Mouse (Mus musculus) c-Kit-negative CD71-positive TER-119-positive erythroid progenitor cells, embryonic 14.5 days (primary cell): Measurements from ENCODE around the gene Baz1a.
"Not testable (repeated sequence)": the region's sequence is repeated elsewhere in the genome, so short reads cannot be mapped to it uniquely, and the experiment has no call there.

Experiments used
- DNase-seq: peaks from one replicate; pipeline ENCODE4 v3.0.0-alpha.2; 2013; ENCODE audit warnings: low read depth, low spot score

Gene Baz1a

DNA sequence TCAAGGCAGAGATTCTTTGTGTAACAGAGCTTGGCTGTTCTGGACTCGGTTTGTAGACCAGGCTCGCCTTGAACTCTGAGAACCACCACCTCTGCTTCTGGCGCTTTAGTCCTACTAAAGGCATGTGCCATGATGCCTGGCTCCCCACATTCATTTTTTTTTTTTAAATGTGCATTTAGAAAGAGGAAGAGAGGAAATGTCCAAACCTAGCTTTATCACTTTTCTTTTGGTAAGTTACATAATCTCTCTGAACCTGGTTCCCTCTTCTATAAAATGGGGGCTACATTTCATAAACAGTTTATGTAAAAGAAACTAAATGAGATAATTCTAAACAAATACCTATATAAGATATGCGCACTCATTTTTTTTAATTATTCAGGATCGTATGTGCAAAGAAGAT is 33.2 kb downstream of the Baz1a start:
- DNase-seq, result no peak

DNA sequence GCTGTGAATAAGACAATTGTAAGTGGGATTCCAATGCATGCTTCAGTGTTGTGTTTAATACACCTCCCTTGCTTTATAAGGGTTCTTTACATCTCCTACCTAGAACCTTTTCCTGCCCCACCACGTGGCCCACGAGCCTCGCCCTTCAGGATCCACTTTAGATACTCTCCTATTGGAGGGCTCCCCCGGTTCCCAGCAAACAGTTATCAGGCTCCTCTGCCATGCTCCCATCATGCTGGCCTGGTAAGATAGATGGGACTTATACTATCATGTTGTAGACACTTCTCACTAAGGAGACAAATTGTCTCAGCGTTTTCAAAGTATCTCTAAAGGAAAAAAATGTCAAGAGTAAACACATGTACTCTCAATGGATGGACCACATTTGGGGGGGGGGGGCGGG is 33.6 kb downstream of the Baz1a start:
- peak; percentile 35 for DNase-seq

DNA sequence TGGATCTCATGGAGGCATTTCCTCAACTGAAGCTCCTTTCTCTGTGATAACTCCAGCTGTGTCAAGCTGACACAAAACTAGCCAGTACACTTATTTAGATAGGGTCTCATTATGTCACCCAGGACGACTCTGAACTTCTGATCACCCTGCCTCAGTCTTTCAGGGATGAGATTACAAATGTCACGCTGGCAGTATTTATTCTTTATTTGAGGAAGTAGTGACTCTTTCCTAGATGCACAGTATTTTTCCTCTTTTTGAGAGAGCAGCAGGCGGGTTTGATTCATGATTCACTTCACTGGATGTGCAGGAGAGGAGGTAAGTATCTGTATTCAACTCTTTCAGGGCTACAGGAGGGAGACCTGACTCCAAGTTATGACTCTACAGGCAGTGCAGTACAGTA is 45.1 kb downstream of the Baz1a start:
- no peak for DNase-seq

DNA sequence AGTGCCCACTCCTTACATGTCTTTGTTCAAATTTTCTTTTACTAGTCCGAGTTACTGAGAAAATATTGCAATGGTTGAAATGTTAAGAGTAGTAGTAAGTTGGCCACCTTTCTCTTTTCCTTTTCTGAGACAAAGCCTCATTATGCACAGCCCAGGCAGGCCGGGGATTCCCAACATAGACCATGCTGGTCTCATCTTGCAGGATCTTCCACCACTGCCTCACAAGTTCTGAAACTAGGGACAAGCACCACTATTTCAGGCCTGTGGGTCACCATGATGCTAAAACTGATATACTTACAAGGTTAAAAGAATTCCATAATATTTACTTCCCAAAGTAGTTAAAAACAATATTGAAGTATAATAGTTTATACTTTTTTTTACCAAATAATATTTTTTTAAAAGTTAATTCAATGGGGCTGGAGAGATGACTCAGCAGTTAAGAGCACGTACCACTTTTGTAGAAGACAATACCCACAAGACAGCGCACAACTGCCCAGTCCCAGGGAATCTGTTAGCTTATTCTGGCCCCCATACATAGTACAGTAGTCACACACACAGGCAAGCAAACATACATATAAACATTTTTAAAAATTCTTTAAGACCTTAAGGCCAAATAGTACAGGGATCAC is 48.5 kb downstream of the Baz1a start:
- DNase-seq, result no peak

DNA sequence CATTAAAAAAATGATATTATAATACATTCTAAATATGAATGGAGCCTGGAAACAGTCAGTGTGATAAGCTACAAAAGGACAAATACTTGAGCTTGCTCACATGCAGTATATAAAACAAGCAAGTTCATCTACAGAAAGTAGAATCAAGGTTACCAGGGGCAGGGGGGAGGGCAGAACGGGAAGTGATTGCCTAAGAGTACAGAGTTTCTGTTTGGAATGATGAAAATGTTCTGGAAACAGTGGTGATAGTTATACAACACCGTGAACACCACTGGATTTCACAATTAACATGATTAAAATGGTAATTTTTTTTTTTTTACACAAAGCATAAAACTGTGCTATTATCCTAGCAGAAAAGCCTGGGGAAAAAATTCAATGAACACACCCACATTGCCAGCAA is 54.6 kb downstream of the Baz1a start:
- no peak for DNase-seq

DNA sequence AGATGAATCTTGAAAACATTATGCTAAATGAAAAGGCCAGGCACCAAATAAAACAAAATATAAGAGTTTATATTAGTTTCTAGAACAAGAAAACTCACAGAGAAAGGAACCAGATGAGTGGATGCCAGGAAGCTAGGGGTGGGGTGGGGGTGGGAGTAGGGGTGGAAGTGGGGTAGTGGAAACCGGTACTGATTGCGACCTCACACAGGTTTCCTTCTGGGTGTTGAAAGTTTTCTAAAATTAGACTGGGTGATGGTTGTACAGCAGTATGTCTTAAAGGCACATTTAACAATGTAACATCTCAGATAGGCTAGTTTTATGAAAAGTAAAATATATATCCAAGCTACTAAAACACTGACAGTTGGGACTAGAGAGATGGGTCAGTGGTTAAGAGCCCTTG is 57.2 kb downstream of the Baz1a start:
- DNase-seq, result no peak

DNA sequence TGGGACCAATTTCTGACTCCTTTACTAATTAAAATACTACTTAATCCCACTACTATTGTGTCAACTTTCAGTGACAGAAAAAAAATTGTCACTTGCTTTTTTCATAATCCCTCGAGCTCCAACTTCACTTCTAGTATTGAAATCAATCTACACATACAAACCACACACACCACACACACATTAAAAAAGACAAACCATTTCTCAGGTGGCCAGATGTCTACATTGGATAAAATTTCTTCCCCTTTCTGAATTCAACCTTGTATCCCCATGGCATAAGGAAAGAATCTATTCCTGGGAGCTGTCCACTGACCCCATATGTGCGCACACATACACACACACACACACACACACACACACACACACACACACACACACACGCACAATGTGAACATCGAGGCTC is 57.7 kb downstream of the Baz1a start:
- DNase-seq, result no peak

DNA sequence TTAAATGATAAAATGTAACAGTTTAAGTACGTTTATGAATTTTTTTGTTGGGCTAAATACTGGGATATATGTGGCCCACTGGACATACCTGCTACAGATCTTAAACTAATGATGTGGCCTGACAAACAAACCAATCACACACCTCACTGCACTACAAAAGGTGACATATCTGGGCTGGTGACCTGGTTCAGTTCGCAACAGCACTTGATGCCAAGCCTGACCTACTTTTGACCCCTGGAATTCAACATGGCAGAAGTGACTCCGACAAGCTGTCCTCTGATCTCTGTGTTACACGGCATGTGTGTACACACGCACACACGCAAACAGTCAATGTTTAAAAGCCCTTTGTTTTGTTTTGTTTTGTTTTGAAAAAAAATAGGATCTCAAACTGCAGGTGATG is 68.0 kb downstream of the Baz1a start:
- no peak for DNase-seq

DNA sequence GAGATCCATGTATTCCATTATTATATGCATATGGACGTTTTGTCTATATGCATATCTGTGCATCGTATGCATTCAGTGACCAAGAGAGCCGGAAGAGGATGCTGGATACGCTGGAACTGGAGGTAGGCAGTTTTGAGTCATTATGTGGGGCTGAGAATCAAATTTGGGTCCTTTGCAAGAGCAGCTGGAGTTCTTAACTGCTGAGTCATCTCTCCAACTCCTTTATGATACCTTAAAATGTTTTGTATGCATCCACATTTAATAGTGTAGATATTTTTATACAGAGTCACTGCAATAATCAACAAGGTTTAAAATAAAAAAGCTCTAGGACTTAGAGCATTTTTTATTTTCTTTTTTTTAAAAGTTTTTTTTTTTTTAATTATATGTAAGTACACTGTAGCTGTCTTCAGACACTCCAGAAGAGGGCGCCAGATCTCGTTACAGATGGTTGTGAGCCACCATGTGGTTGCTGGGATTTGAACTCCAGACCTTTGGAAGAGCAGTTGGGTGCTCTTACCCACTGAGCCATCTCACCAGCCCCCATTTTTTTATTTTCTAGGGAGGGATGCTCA is 71.5 kb downstream of the Baz1a start:
- not testable (repeated sequence) for DNase-seq

DNA sequence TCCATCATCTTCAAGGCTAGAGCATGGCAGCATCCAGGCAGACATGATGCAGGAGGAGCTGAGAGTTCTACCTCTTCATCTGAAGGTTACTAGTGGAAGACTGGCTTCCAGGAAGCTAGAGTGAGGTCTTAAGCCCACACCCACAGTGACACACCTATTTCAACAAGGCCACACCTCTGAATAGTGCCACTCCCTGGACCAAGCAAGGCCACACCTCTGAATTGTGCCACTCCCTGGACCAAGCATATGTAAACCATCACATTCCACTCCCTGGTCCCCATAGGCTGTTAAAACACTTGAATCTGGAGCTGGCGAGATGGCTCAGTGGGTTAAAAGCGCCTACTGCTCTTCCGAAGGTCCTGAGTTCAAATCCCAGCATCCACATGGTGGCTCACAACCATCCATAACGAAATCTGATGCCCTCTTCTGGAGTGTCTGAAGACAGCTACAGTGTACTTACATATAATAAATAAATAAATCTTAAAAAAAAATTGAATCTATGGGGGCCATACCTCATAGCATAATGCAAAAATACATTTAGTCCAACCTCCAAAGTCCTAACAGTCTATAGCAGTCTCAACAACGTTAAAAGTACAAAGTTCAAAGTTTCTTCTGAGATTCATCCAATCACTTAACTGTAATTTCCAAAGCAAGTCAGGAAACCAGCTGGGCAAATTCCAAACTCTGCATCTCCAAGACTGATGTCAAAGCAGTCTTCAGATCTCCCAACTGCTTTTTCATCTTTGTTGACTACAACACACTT is 76.4 kb downstream of the Baz1a start:
- DNase-seq, result peak; percentile 34

DNA sequence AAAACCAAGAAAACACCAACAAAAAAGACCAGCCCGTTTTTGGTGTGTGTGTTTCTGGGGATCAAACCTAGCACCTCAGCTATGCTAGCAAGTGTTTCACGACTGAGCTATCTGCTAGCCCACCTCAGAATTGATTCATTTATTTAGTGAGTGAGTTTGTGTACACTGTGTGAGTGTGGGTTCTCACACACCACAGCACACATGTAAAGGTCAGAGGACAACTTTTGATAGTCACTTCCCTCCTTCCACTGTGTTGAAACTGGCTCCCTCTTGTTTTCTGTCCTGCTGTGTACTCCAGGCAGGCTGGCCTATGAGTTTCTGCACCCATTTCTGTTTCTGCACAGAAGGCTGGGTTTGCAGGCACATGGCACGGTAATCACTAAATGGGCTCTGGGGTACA is 103.8 kb downstream of the Baz1a start:
- no peak for DNase-seq

DNA sequence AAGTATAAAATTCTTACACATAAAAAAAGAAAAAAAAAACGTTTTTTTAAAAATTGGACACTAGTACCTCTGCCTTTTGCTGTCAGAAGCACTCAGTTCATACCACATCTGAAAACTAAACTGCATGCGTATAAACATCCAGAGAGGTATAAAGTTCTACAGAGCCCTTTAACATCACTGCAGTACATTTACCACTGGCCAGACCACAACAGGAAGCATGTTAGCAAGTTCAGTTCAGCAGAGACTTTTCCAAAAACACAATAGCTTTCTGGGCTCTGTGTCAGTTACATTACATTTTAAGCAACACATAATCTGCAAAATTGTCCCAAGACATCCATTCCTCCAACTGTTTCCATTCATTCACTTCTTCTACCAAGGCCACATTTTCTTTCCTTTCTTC is 121.6 kb downstream of the Baz1a start:
- not testable (repeated sequence) for DNase-seq

DNA sequence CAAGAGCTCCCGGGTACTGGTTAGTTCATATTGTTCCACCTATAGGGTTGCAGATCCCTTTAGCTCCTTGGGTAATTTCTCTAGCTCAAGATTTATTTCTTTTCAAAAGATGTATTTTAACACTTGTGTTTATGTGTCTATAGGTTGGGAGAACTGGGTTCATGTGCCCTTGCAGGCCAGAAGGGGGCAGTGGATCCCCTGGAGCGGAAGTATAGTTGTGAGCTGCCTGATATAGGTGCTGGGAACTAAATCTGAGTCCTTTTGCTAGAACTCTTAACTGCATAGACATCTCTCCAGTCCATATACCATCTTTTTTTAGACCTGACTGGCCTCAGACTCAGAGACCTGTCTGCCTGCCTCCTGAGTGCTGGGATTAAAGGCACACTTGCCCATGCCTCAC is 123.7 kb downstream of the Baz1a start:
- no peak for DNase-seq

DNA sequence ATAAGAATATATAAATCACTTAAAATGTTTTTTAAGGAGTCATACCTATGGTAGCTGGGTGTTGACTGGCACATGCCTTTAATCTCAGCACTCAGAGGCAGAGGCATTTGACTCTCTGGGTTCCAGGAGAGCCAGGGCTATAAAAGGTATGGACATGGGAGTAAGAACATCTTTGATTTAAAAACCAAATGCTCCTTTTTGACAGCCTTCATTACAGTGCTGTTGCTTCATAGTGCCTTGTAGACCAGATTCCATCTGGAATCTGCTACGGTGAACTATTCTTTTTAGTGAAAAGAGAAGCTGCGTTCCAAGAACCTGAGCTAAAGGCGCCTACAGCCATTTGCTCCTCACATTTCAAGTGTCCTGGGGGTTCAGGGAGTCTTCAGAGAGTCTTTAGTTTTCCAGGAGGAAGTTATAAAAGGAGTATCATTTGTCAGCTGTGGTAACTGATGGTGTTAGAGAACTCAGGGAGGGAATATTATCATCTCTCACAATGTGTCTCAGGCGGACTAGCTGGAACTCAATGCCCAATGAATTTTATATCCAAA is 126.5 kb downstream of the Baz1a start:
- no peak for DNase-seq

DNA sequence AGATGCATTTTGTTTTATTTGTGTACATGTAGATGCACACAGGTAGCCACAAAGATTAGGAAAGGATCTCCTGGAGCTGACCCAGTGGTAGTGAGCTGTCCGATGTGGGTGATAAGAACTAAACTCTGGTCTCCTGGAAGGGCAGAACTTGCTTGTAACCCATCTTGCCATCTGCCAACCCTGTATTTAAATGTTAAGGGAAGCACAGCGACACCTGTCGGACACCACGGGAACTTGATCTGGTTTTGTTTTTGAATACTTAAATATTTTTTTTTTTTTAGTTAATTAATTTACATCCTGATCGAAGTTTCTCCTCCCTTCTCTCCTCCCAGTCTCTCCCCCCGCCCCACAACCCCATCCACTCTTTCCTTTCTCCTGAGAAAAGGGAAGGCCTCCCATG is 134.5 kb downstream of the Baz1a start:
- peak; percentile 30 for DNase-seq

DNA sequence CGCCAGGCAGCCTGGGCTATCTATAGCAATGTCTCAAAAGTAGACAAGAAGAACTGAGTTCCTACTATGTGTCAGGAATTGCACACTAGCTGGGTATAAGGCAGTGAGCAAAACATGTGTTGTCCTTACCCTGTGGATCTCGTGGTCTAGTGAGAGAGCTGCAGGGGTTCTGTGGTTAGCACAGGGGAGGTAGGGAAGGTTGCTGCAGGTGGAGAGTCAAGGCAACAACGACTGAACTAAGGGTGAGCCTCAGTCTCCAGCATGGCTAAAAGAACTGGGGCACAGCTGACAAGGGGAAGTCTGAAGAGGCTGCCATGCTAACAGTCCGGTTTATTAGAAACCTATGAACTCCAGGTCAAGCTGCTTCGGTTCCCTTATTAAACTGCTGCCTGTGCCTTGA is 134.9 kb downstream of the Baz1a start:
- DNase-seq, result no peak

DNA sequence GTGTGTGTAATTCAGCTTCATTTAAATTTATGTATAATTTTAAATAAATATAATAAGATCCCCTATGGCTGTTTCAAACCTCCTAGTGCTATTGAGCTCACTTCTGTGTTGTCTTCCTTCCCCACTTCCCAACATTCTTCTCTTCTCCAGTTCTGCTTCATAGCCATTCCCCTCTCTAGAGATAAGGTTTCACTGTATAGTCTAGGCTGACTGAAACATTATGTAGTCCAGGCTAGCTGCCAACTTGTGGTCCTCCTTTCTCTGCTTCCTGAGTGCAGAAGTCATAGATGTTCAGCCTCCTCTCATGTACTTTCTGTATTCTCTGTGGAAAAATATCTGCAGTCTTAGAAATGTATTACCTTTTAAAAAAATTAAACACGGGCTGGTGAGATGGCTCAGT is 136.3 kb downstream of the Baz1a start:
- no peak for DNase-seq

DNA sequence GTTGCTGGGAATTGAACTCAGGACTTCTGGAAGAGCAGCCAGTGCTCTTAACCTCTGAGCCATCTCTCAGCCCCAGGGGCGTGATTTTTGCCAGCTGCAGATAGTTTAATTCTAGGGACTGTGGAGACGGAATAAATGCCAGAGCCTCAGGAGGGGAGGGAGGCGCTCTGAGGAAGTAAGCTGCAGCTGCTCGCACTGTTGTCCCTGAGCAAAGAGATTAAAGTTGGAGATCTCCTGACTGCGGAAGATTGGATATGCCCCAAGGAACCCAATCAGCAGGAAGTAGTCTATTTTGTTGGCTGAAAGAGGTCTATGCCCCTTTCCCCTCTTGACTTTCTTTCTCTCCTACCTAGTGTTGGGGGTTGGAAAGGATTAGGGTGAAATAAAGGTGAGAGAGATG is 137.3 kb downstream of the Baz1a start:
- no peak for DNase-seq

DNA sequence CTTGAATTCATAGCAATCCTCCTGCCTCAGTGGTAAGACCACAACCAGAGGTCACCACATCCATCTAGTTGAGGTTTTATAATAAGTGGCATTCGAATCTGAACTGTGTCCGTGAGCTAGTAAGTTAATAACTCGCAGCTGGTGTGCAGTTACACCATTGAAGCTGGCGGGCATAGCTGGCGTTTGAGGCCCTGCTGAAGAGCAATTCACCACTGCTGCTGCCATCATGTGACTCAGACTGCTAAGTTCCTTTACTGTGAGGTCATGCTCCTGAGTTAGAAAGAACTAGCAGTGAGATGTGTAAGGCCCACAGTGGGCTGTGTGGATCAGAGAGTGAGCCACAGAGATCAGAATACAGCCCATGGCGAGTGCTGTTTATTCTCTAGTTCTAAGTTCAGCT is 139.4 kb downstream of the Baz1a start:
- no peak for DNase-seq

DNA sequence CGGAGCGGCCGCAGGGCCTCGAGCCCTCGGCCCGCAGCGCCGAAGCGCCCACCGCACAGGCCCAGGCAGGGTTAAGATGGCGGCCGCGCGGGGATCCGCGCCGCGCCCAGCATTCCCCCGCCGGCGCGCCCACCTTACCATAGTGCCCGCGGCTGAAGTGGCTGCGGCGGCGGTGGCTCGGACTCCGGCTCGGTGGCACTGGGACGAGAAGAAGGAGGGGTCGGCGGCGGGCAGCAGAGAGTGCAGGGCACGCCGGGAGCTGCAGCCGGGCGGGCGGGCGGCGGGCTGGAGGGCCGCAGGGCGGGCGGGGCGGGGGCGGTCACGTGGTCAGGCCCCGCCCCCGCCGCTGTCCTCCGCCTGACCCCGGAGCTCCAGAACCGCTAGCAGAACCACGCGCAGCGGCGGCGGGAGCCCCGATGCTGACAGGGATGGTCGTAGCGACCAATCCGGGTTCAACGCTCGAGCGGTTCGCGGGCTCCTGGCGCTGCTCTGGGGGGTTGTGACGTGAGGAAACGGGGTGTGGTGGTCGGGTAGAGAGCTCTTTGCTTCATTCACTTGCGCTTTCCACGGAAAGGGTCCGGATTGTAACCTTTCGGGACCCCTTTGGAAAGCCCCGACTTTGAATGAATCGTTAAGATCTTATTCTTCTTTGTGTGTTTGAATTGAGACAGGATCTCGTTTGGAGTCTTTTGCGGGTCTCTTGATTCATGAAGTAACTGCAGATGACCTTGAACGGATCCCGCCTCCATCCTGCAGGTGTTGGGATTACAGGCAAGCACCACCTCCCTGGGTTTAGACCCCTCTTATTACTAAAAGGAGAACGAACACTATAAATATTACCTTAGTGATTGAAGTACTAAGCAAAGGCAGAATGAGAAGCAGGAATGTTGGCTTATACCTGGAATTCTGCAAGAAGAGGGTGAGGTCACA is 151.3 kb downstream of the Baz1a start, which contains the start of gene Cfl2:
Gene Cfl2 (minus strand): TSS at position 272 of the 930 bp plus-strand sequence.
- peak; percentile 50 for DNase-seq

DNA sequence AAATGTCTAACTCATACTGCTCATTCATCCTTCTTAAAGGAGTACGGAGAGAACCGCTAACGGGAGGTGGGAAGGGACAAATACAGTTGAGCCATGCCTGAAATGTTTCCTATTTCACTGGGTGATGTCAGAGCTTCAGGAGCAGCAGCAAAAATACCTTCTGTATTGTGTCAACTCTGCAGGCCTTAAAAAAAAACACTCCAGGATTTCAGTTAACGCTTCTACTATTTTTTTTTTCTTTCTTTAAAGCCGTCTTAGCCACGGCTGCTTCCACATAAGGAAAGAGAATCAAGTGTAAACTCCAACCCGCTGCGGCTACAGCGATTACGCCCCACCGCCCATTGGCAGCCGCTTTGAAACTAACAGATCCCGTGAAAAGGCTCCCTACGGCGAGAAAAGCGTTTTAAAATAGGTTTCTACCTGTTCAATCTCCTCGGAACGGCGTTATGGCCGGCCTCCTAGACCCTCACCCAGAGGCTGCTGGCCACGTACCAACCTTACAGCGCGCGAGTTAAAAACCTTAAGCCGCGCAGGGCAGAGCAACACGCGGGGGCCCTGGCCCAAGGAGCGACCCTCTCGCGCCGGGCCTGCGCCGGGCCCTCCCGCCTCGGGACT is 152.1 kb downstream of the Baz1a start:
- DNase-seq, result peak; percentile 34
